Mouse (Mus musculus): ENCODE data around the gene E2f1.

Gene E2f1

GRCm38 (mm10) chr2:154583906-154584872 is 14.5 kb upstream of the E2f1 start:
- no peak for DNase-seq (ENCODE audit: low spot score)

- no peak for DNase-seq (ENCODE audit: low spot score)
Observed at GRCm38 (mm10) chr2:154581421-154581820, 11.7 kb upstream of the E2f1 start.

GRCm38 (mm10) chr2:154580586-154580985 is 10.9 kb upstream of the E2f1 start:
- DNase-seq (ENCODE audit: low spot score) = no peak

- no peak for DNase-seq (ENCODE audit: low spot score)
Observed at GRCm38 (mm10) chr2:154577744-154578067, 8.0 kb upstream of the E2f1 start.

DNA sequence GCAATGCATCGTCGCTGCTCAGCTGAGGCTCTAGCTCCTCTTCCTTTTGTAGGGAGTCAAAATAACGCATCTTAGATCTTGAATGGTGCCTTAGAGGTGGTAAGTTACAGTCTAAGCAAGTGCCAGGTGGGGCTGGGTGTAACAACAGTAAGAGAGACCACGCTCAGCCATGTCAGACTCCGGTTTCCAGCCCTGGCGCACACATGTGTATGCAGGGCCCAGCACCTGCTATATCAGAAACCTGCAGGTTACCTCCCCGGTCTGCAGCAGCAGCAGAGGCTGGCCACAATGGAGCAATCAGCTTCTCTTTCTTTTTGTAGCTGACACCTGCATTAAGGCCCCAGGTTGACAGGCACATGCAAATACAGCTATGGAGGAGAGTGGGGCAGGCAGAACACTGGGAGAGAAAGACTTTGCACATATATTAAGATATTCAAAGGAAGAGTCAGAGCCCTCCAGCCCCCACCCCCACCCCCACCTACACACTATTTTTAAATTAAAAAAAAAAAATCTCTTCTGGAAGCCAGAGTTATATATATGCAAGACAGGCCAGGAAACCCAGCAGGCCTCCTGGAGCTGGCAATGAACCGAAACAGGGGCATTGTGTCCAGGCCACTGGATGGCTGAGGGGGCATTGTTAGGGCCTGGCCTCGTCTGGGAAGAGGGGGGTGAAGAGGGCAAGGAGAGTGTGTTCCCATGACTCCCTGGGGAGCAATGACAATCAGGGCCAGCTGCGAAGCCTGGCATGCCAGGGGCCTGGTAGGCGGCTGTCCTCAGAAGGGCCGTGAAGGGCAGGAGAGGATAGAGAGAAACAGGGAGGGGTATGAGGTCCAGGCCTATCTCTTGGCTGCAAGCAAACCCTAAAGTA is 7.4 kb upstream of the E2f1 start:
- DNase-seq (ENCODE audit: low spot score) = no peak

GRCm38 (mm10) chr2:154574271-154574670 is 4.6 kb upstream of the E2f1 start:
- DNase-seq (ENCODE audit: low spot score) = no peak

- DNase-seq (ENCODE audit: low spot score) = no peak
Observed at GRCm38 (mm10) chr2:154572996-154573395, 3.3 kb upstream of the E2f1 start.

GRCm38 (mm10) chr2:154571976-154572375 is 2.3 kb upstream of the E2f1 start:
- no peak for DNase-seq (ENCODE audit: low spot score)

DNA sequence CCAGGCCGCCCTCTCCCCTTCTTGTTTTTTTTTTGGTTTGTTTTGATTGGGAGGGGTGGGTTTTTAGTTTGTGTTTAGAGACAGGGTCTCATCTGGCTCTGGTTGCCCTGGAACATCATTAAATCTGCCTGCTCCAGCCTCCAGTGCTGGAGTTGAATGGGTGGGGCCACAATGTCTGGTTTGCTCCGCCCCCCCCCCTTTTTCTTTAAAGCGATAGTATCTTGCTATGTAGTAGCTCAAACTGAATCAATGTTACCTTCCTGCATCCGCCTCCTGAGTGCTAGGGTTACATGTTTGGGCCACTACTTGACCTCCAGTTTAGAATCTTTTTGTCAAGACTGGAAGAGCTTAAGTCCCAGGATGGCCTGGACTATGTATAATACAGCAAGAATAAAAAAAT is 1.6 kb upstream of the E2f1 start:
- no peak for DNase-seq (ENCODE audit: low spot score)

DNA sequence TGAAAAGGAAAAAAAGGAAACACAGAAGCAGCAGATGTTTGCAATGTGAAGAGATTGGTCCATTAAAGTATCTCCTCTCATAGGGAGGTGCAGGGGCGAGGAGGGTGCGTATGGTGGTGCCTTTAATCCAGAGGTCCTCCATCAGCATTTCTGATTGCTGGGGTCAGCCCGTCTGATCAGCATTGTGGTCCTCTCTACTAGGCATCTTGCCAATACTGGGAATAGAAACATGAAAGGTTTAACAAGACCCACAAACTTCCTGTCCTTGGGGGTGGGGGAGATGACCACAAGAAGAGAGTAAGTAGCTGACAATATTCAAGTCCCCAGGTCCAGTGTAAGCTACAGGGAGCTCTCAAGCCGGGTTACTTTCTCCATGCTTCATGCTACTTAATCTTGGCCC is 974 bp upstream of the E2f1 start:
- DNase-seq (ENCODE audit: low spot score) = no peak

DNA sequence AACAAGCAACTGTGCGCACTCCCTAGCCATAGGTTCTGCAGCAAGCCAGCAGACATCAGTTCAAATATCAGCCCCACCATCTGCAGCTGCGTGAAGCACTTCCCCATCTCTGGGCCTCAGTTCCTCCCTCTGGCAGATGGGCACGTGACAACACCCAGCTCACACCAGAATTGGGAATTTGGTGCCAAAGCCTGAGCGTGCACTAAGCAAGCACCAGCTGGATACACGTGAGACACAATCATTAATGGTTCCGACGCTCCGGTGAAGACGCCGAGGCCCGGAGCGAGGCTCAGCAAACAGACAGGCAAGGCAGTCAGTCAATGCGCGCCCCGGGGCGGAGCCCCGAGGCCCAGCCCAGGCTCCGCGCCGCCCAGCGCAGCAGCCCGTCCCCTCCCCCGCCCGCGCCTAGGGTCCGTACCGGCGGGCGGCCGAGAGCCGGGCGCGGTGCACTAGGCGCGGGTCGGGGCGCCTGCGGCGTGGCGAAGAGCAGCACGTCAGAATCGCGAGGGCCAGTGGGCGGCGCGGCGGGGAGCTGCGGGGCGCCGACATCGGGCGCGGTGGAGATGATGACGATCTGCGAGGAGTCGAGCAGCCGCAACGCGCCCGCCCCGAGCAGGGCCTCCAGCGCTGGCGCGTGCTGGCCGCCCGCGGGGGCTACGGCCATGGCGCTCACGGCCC is 482 bp downstream of the E2f1 start:
- no peak for DNase-seq (ENCODE audit: low spot score)

DNA sequence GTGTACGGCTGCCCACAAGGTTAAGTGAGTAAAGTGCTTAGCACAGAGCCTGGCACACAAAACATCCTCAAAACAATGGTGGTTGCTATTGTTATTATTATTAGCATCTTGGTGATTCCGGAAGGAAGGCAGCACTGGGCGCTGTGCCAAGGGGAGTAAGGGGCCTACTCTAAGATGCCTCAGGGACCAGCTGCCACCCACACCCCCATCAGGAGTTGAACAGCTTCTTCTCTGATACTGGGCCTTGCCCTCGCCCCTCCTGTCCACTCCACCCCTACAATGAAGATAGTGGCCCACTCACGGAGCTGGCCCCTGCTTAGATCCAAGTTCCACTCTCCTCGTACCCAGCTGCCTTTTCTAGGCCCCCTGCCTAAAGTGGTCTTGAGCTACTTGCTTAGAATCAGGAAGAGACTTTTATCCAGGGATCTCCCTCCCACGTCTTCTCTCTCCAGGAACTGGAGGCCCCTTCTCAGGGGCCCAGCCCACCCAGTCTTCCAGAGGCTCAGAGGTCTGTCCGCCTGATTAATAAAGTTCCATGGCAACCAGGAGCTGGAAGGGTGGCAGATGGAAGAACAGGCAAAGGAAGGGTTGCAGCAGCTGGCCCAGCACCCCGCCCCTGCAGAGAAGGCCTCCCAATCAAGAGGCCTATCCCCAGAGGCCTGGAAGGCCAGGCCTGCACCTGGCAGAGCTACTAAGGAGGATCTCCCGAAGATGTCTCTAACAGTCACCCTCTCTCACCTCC is 1.2 kb downstream of the E2f1 start:
- DNase-seq (ENCODE audit: low spot score) = no peak

GRCm38 (mm10) chr2:154567766-154568165 is 1.9 kb downstream of the E2f1 start:
- no peak for DNase-seq (ENCODE audit: low spot score)

DNA sequence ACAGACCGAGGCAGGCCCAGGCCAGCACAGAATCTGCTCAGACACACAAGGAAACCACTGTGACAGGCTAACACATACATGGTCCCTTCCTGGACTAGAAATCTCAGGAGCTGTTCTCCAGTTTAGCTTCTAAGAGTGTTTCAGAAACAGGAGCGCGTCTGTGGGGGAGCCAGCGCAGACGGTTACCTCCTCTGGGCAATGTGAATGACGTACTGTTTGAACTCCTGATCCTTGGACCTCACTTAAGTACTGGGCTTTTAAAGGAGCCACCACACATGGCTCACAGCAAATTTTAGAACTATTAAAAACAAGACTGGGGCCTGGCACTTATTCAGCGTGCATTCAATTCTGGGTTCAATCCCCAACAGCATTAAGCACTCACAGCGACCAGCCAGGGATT is 3.1 kb downstream of the E2f1 start:
- no peak for DNase-seq (ENCODE audit: low spot score)

GRCm38 (mm10) chr2:154565562-154565961 is 4.1 kb downstream of the E2f1 start:
- no peak for DNase-seq (ENCODE audit: low spot score)

DNA sequence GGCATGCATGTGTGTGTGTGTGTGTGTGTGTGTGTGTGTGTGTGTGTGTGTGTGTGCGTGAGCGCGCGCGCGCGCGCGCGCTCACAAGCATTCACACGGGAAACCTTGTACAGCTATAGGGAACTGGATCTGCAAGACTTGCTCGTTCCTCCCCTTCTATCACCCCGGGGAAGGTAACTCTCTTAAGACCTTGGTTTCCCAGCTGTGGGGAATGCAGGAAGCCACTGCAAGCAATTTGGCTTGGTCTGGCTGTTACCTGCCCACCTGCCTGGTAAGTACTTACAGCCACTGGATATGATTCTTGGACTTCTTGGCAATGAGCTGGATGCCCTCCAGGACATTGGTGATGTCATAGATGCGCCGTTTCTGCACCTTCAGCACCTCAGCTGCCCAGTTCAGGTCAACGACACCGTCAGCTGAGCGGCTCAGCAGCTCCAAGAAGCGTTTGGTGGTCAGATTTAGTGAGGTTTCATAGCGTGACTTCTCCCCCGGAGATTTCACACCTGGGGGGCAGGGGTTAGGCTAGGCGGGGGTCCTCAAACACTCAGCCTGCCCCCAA is 6.0 kb downstream of the E2f1 start:
- DNase-seq (ENCODE audit: low spot score) = no peak

- DNase-seq (ENCODE audit: low spot score) = no peak
Observed at GRCm38 (mm10) chr2:154558264-154559039, 11.2 kb downstream of the E2f1 start, which contains the start of gene Necab3. Gene Necab3 (minus strand): TSS chr2:154558890.

- DNase-seq (ENCODE audit: low spot score) = no peak
Observed at GRCm38 (mm10) chr2:154557184-154557832, 12.4 kb downstream of the E2f1 start.

DNA sequence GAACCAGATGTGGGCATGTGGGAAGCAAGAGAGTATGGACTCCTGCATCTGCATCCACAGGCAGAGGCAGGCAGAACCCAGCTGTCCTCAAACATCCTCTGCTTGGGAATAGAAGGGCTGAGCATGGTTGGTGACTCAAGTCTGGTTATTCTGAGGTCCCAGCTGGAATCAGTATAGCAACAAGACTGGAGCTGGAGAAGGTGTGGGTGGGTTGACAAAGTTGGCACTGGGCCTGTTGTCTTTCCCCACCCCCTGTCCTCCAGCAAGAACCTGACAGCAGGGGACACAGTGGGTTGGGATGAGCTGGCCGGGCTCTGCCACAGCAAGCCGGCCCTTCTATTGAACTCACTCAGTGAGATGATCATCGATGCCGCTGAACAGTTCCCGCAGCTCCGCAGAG is 14.5 kb downstream of the E2f1 start:
- DNase-seq (ENCODE audit: low spot score) = no peak

- no peak for DNase-seq (ENCODE audit: low spot score)
Observed at GRCm38 (mm10) chr2:154552424-154552907, 17.2 kb downstream of the E2f1 start.

All from ovary, postnatal 10 days (tissue).